Mouse (Mus musculus): Measurements from ENCODE around the gene Spats2l.

Spats2l gene

GRCm38 (mm10) chr1:57826245-57826644, 52.3 kb downstream of the Spats2l start:
- DNase-seq: no peak

DNA sequence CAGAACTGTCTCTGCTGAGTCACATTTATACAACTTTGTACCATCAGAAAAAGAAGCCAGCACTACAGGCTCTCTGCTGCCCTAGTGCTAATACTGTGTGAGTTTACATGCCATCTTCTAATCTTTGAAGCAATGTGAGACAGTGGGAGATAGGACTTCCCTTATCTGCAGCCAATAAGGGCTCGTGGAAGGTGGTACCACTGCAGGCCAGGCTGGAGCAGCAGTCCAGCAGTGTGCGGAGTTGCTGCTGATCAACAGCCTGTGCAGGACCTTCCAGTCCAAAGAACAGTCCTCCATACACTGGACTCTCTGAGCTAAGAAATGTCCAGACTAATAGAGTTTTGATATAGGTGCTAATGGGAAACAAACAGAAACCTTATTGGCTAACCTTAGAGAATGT, 59.2 kb downstream of the Spats2l start:
- DNase-seq: no peak

DNA sequence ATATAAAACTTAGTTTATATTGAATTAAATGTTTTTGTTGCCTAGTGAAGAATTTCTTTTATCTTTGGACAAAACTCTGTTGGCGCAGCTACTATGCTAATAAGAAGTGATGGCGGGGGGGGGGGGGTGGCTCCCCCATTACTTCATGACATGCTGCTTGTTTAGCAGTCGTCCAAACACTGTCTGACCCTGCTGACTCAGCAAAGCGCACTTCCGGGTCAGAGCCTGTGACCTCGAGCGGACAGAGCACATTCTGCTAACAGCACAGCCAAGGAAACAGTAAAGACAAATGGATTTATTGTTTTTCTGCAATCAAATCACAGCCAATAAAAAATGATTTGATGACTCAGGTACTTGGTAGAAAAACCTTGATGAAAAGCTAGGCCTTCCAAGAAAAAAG, 61.2 kb downstream of the Spats2l start:
- DNase-seq: no peak

DNA sequence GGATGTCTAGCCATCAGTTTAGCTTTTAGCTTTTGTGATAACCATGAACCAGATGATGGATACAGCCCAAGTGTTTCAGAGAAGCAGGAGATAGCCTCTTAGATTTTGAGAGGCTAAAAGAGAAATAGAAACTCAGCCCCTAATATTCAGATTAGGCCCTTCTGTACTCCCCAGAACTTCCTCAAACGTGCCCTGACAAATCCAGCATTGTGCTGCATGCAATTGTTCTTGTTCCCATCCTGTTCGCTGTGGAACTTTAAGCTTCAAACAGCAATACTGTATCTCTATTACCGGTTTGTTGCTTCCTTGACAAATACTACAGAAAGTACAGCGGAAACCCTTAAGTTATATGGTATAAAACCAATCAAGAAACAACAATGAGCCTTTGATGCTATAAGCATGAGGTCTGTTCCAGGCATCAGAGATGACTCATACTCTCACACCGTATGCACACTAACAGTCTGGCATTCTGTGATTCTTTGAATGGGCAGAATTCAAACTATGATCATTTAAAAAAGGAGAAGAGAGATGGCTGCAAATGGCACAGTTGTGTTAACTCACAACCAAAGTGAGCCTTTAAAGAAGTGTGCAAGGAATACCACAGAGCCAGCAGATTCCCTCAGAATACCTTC, 62.8 kb downstream of the Spats2l start:
- no peak for DNase-seq

- DNase-seq: peak; percentile 83
Observed at GRCm38 (mm10) chr1:57839863-57840262, 65.9 kb downstream of the Spats2l start.

DNA sequence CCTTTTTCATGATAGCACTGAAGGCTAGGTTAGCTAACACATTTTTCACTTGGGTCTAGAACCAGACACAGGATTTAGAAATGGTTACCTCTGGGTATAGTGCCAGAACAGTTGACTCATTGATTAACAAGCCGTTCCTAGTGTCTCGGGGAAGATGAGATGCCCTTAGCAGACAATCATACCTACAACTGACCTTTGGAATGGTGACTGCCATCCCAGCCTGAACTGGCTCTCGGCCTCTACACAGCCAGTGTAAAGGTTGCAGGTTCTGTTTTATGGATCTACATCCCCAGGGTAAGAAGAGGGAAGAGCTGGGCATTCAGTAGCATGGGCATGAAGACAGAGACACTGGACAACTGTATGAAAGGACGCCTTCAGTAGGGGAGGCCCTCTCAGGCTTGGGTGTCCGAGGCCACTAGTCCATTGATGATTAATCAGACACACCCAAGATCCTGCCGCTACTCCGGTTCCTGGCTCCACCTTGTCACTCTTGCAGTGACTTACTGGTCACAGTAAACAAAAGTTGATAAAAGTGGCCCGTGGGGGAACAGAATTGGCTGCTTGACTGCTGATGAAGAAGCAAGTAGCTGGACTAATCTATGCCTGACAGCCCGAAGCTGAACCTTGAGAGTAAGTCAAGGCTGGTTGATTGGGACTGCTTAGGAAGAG, 71.2 kb downstream of the Spats2l start:
- no peak for DNase-seq

- DNase-seq: no peak
Observed at GRCm38 (mm10) chr1:57846856-57847698, 73.1 kb downstream of the Spats2l start.

- no peak for DNase-seq
Observed at GRCm38 (mm10) chr1:57849087-57849486, 75.1 kb downstream of the Spats2l start.

DNA sequence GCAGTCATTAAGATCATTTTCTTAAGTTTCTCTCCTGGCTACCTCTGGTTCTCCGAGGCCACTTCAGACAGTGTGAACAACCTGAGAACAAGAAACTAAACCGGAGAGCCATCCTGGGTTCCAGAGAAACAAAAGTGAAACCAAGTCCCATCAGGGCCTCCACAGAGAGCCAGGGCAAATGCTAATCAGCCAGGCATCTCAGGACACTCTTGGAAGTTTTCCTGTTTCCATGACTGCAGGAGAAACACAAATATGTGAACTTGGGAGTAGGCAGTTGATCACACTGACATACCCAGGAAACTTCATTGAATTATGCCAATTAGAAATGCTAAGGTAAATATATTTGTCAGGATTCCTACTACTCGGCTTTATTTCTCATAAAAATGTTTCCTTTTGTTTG, 76.0 kb downstream of the Spats2l start:
- no peak for DNase-seq

- DNase-seq: no peak
Observed at GRCm38 (mm10) chr1:57851871-57852270, 77.9 kb downstream of the Spats2l start.

DNA sequence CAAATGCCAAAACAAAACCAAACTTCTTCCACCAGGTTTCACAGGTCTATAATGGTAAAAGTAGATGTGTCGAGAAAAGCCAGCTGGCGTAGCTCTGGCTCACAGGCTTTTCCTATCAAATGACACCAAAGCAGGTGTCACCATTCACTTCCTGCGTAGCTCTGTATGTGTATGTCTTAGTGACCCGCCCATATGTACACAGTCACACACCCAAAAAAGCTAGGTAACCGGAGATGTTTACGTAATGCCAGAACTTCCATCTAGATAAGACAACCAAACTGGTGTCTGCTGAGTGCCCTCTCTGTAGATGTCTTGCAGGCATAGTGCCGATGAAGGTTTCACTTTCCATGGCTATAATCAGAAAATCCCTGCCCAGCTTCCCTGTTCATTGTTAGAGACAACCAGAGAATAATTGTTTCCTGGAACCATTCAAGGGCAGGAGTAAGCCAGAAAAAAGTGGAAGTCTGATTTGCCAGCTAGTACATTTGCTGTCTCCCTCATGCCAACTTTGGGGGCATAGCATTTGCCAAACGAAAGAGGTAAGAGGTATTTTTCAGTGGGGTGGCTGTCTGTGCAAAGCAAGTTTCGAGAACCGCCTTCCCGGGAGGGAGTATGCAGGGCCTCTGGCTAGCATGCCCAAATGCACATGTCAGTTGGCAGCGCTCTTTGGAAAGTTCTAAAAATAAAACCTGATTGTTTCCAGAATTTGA, 78.8 kb downstream of the Spats2l start:
- DNase-seq: no peak

DNA sequence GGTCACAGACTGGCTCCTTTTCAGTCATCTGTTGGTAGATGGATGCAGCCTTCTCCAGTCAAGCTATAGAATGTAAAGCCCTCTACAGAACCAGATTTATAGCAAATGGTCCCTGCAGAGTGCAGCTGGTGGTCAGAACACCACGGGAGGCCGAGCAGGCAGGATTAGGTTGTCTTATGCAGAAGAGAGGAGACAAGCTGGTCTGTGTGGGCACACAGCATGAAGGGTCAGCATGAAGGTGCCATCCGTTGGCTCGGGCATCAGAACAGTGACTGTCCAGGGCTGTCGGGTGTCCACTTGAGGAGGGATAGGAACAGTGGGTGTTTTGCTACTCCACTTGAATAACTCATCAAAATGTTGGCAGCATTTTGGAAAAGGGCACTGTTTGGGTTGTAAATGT, 83.8 kb downstream of the Spats2l start:
- no peak for DNase-seq

- no peak for DNase-seq
Observed at GRCm38 (mm10) chr1:57862024-57862423, 88.1 kb downstream of the Spats2l start.

DNA sequence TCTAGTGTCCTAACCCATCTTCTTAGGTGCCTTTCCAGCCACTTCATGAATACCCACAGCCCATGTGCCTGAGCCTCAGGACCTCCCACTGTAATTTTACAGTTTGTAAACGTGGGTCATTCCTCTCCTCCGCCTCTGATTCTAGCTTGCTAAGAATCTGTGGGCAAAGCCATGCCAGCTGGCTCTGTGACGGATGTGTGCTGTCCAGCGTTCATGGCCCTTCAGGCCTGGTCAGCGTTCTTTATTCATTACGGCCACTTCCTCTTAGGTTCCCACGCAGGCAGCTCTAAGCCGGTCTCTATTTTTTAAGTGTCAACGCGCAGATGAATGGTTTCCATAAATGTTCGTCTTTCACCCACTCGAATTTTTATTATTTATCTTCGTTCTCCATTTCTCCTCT, 94.7 kb downstream of the Spats2l start:
- DNase-seq: no peak

DNA sequence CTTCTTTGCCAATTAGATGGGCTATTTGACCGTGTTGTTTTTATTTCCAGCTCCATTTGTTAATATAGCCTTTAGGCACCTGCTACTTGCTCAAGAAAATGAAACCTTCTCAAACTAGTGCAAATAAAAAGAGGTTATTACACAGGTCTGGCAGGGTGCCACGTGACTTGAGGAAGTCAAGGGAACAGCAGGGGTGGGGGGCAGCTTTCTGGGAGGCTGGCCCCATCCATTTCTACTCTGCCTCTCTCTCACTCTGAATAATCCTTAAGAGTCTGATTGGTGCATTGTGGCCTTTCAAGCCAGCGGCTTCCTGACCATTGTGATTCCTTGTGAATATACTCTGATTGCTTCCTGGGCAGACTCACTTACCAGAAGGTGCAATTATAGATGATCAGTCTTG, 98.0 kb downstream of the Spats2l start:
- no peak for DNase-seq

GRCm38 (mm10) chr1:57873996-57874395, 100.0 kb downstream of the Spats2l start:
- no peak for DNase-seq

- DNase-seq: no peak
Observed at GRCm38 (mm10) chr1:57875109-57875508, 101.1 kb downstream of the Spats2l start.

DNA sequence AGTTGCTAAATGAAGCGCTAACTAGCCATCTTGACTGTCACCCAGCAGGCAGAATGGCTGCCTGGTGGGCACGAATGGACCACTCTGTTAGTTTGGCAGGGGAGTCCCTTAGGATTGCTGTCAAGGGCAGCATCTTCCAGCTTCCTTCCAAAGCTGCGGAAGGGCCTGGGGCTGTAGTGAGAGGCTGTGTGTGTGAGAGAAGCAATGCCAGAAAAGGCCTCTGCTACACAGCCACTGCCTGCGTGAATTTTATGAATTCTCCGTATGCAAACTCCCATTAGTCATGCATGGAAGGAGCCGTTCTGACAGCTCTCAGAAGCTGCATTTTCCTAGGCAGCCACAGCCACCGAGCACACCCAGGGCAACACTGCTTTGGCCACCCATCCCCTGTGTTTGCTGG, 101.5 kb downstream of the Spats2l start:
- no peak for DNase-seq

DNA sequence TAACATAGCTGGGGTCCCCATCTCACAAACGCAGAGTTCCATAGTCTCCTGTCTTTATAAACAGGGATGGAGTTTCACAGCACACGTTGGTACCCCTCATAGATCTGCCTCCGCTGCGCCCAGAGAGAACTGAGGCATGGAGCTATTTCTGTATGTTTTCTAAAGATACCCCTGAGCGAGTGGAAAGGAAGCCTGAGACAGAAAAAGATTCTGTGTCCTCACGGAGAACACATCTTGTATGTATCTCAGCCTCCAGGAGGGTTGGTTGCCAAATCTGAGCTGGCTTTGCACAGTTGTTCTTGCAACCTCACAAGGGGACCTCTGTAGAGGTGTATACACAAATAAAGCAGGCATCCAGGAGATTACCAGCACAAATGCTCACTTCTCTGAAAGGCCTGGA, 105.0 kb downstream of the Spats2l start:
- DNase-seq: no peak

DNA sequence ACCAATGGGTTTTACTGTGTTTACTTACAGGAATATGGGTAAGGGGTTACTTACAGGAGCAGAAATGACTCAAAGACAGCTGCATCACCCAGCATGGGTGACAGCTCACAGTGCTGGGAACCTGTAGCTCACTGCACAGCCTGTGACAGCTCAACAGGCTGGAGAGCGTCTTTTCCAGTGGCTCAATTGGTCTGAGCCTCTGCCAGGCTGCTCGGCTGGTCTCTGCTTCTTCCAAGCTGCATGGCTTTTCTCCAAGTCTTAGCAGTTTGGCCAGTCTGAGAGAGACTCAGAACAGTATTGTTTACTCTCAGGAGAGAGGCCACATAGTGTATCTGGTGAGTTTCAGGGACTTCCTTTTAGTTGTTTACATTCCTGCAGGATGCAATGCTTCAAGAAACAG, 110.9 kb downstream of the Spats2l start:
- no peak for DNase-seq

DNA sequence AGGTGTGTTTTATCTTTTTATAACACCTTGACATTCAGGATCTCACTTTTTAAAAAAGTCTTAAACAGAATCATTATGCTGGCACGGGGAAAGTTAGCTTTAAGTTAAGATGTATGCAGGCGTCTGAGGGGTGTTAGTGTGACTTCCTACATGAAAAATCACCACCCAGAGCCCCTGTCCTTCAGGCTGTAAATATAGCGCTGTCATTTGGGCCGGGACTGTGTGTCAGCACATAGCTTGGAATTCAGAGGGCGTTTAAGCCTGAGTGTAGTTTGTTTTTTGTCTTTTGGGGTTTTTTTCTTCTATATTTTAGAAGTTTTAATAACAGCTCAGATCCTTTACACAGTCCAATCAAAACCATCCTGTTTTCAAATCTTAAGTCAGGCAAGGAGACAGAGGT, 115.8 kb downstream of the Spats2l start:
- no peak for DNase-seq

- DNase-seq: no peak
Observed at GRCm38 (mm10) chr1:57890259-57890902, 116.4 kb downstream of the Spats2l start.

DNA sequence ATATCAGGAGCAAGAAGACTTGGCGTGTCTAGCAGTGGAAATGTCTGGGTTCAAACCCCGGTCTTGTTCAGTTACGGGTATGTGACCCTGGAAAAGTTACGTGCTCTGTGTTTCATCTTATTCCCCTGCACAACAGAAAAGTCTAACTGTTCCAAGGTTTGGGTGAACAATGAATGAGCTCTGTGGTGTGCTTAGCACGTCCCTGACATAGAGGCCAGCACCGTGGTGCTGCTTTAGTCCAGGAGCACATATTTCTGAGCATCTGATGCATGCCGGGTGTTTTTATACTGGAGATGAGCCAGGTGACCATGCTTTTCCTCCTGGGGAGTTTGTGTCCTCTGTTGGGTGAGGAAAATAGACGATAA, 116.9 kb downstream of the Spats2l start:
- DNase-seq: no peak
